Mouse (Mus musculus) midbrain, embryonic 10.5 days (tissue): ENCODE measurements around the gene Poc1b. TPM values are rescaled to one million over a fixed set of nuclear protein-coding genes. Genes with fewer than 3 reads are reported as not detected.
"Not testable (repeated sequence)": the region's sequence is repeated elsewhere in the genome, so short reads cannot be mapped to it uniquely, and the experiment has no call there.

Source experiments
- DNase-seq: peaks from one replicate; pipeline ENCODE4 v3.0.0-alpha.2; 2017; ENCODE audit warnings: low spot score
- H3K27ac ChIP-seq: fragments of 300-500 bp; sonication (generic); replicated peaks from 2 replicates; pipeline ENCODE4 v1.5.1; 2016; ENCODE audit warnings: mild to moderate bottlenecking
- H3K27me3 ChIP-seq: fragments of 300-500 bp; sonication (generic); 2 replicates; pipeline ENCODE4 v1.6.1; 2016; ENCODE audit warnings: low read depth, mild to moderate bottlenecking; ENCODE audit not compliant: poor library complexity, severe bottlenecking
- H3K36me3 ChIP-seq: fragments of 300-500 bp; sonication (generic); 2 replicates; pipeline ENCODE4 v1.6.1; 2016; ENCODE audit warnings: mild to moderate bottlenecking, moderate library complexity
- H3K4me1 ChIP-seq: fragments of 300-500 bp; sonication (generic); 2 replicates; pipeline ENCODE4 v1.6.1; 2016
- H3K4me3 ChIP-seq: fragments of 300-500 bp; sonication (generic); 2 replicates; pipeline ENCODE4 v1.5.1; 2016; ENCODE audit warnings: mild to moderate bottlenecking, moderate library complexity
- H3K9me3 ChIP-seq: fragments of 300-500 bp; sonication (generic); replicated peaks from 2 replicates; pipeline ENCODE4 v1.6.1; 2016; ENCODE audit warnings: mild to moderate bottlenecking
- WGBS: fragments of 180-500 bp; shearing (Covaris S2); methylation state at CpG from one replicate; pipeline ENCODE4 v1.1.7; 2016; 5-methylcytosine and 5-hydroxymethylcytosine counted together
- polyA plus RNA-seq: library from polyadenylated mRNA; unstranded; fragments of >200 nt; fragmentation: Nextera tagmentation; extraction: Ambion mirVana; gene quantifications from 2 replicates; pipeline ENCODE4 v1.2.1, GENCODE M21; 2016

The Poc1b gene
- polyA plus RNA-seq, 1 experiment from 2014 or later = 32.6 TPM

GRCm38 (mm10) chr10:99146596-99146995 is 39.8 kb downstream of the Poc1b start:
- no peaks in the 10 kb centered on the region for H3K27me3 ChIP-seq
- H3K9me3 ChIP-seq = no peaks in the 10 kb centered on the region
- no peak for DNase-seq
- WGBS = 94% methylated on average over 8 of the region's 8 CpGs
- H3K36me3 ChIP-seq = peaks cover 51% of the 10 kb centered on the region
- H3K4me1 ChIP-seq = no peaks in the 10 kb centered on the region
- H3K4me3 ChIP-seq = no peak overlapping the region
- no peak overlapping the region for H3K27ac ChIP-seq

- Histone ChIP-seq H3K27ac (no peak overlapping the region), H3K9me3 (no peaks in the 10 kb centered on the region), H3K36me3 (peaks cover 46% of the 10 kb centered on the region), H3K27me3 (no peaks in the 10 kb centered on the region), H3K4me3 (no peak overlapping the region), H3K4me1 (no peaks in the 10 kb centered on the region)
- DNase-seq = no peak
- WGBS = 91% methylated on average over 6 of the region's 6 CpGs
These were observed 43.2 kb downstream of the Poc1b start for GRCm38 (mm10) chr10:99150016-99150415.

- no peak for DNase-seq
- Histone ChIP-seq H3K27ac (no peak overlapping the region), H3K4me1 (no peaks in the 10 kb centered on the region), H3K4me3 (no peak overlapping the region), H3K36me3 (peaks cover 37% of the 10 kb centered on the region), H3K27me3 (no peaks in the 10 kb centered on the region), H3K9me3 (no peaks in the 10 kb centered on the region)
- WGBS = 88% methylated on average over 1 of the region's 1 CpGs
These were observed 44.7 kb downstream of the Poc1b start for GRCm38 (mm10) chr10:99151580-99151979.

GRCm38 (mm10) chr10:99152063-99152462 is 45.2 kb downstream of the Poc1b start:
- H3K27me3 ChIP-seq = no peaks in the 10 kb centered on the region
- H3K4me3 ChIP-seq = no peak overlapping the region
- H3K4me1 ChIP-seq = no peaks in the 10 kb centered on the region
- WGBS = 94% methylated on average over 6 of the region's 6 CpGs
- no peak overlapping the region for H3K27ac ChIP-seq
- DNase-seq = no peak
- peaks cover 37% of the 10 kb centered on the region for H3K36me3 ChIP-seq
- no peaks in the 10 kb centered on the region for H3K9me3 ChIP-seq

GRCm38 (mm10) chr10:99154635-99155034 is 47.8 kb downstream of the Poc1b start:
- Histone ChIP-seq H3K9me3 (no peaks in the 10 kb centered on the region), H3K27ac (no peak overlapping the region), H3K27me3 (no peaks in the 10 kb centered on the region), H3K4me1 (no peaks in the 10 kb centered on the region), H3K4me3 (no peak overlapping the region), H3K36me3 (peaks cover 38% of the 10 kb centered on the region)
- DNase-seq = no peak
- WGBS = 94% methylated on average over 8 of the region's 8 CpGs

GRCm38 (mm10) chr10:99156808-99157207 is 50.0 kb downstream of the Poc1b start:
- 94% methylated on average over 5 of the region's 5 CpGs for WGBS
- Histone ChIP-seq H3K27ac (no peak overlapping the region), H3K27me3 (no peaks in the 10 kb centered on the region), H3K9me3 (no peaks in the 10 kb centered on the region), H3K4me3 (no peak overlapping the region), H3K4me1 (no peaks in the 10 kb centered on the region), H3K36me3 (peaks cover 37% of the 10 kb centered on the region)
- no peak for DNase-seq

- not testable (repeated sequence) for DNase-seq, H3K27ac ChIP-seq, H3K9me3 ChIP-seq, H3K4me1 ChIP-seq, H3K4me3 ChIP-seq, H3K27me3 ChIP-seq
- WGBS = 93% methylated on average over 10 of the region's 10 CpGs
- H3K36me3 ChIP-seq = peaks cover 37% of the 10 kb centered on the region
These were observed 50.9 kb downstream of the Poc1b start for GRCm38 (mm10) chr10:99157697-99158096.

- peaks cover 22% of the 10 kb centered on the region for H3K36me3 ChIP-seq
- DNase-seq = no peak
- peaks cover 15% of the 10 kb centered on the region for H3K4me1 ChIP-seq
- H3K27ac ChIP-seq = peak overlapping the region; percentile 50
- H3K4me3 ChIP-seq = no peak overlapping the region
- 43% methylated on average over 8 of the region's 8 CpGs for WGBS
- H3K27me3 ChIP-seq = no peaks in the 10 kb centered on the region
- no peaks in the 10 kb centered on the region for H3K9me3 ChIP-seq
These were observed 55.2 kb downstream of the Poc1b start for GRCm38 (mm10) chr10:99161987-99162582.

- Histone ChIP-seq H3K4me1 (peaks cover 15% of the 10 kb centered on the region), H3K27ac (no peak overlapping the region; the same call in 1 of the 2 replicates), H3K9me3 (no peaks in the 10 kb centered on the region), H3K4me3 (no peak overlapping the region), H3K27me3 (no peaks in the 10 kb centered on the region), H3K36me3 (peaks cover 16% of the 10 kb centered on the region)
- 81% methylated on average over 5 of the region's 5 CpGs for WGBS
- no peak for DNase-seq
These were observed 56.2 kb downstream of the Poc1b start for GRCm38 (mm10) chr10:99163002-99163401.

- Histone ChIP-seq H3K27me3 (no peaks in the 10 kb centered on the region), H3K36me3 (peaks cover 10% of the 10 kb centered on the region), H3K9me3 (no peaks in the 10 kb centered on the region), H3K27ac (no peak overlapping the region), H3K4me1 (peaks cover 15% of the 10 kb centered on the region), H3K4me3 (no peak overlapping the region)
- peak; percentile 42 for DNase-seq
- WGBS = 53% methylated on average over 13 of the region's 13 CpGs
These were observed 58.1 kb downstream of the Poc1b start for GRCm38 (mm10) chr10:99164871-99165477.

- peaks cover 1% of the 10 kb centered on the region for H3K36me3 ChIP-seq
- H3K9me3 ChIP-seq = no peaks in the 10 kb centered on the region
- H3K4me3 ChIP-seq = no peak overlapping the region
- 85% methylated on average over 7 of the region's 7 CpGs for WGBS
- no peaks in the 10 kb centered on the region for H3K27me3 ChIP-seq
- peaks cover 15% of the 10 kb centered on the region for H3K4me1 ChIP-seq
- DNase-seq = no peak
- H3K27ac ChIP-seq = no peak overlapping the region; the same call in 1 of the 2 replicates
These were observed 59.0 kb downstream of the Poc1b start for GRCm38 (mm10) chr10:99165751-99166282.

- WGBS = 85% methylated on average over 3 of the region's 3 CpGs
- no peaks in the 10 kb centered on the region; the same call in 1 of the 2 replicates for H3K36me3 ChIP-seq
- peaks cover 19% of the 10 kb centered on the region for H3K4me1 ChIP-seq
- H3K27ac ChIP-seq = no peak overlapping the region
- H3K27me3 ChIP-seq = no peaks in the 10 kb centered on the region
- H3K4me3 ChIP-seq = no peak overlapping the region
- H3K9me3 ChIP-seq = no peaks in the 10 kb centered on the region
- no peak for DNase-seq
These were observed 59.6 kb downstream of the Poc1b start for GRCm38 (mm10) chr10:99166392-99166791.

- Histone ChIP-seq H3K27ac (no peak overlapping the region), H3K9me3 (no peaks in the 10 kb centered on the region), H3K27me3 (no peaks in the 10 kb centered on the region), H3K36me3 (no peaks in the 10 kb centered on the region; the same call in 1 of the 2 replicates), H3K4me3 (no peak overlapping the region), H3K4me1 (peaks cover 30% of the 10 kb centered on the region)
- 80% methylated on average over 6 of the region's 6 CpGs for WGBS
- DNase-seq = no peak
These were observed 61.6 kb downstream of the Poc1b start for GRCm38 (mm10) chr10:99168404-99168803.
